Mouse (Mus musculus) cerebellum, postnatal 4 days (tissue): ENCODE results near the gene Ctrc.

Experiments
- DNase-seq, 2 experiments: peaks; one replicate each; pipeline ENCODE4 v3.0.0; 2022; ENCODE audit warnings: low spot score in 2 of 2, mixed read lengths in 1 of 2

Ctrc gene

GRCm38 (mm10) chr4:141845999-141846398, at the start of gene Ctrc:
Ctrc (minus strand) TSS chr4:141846359.
- DNase-seq, result no peak

- no peak for DNase-seq
Measured at GRCm38 (mm10) chr4:141895772-141896171, 49.6 kb upstream of the Ctrc start.

- DNase-seq, result no peak
Measured at GRCm38 (mm10) chr4:141893157-141893784, 47.1 kb upstream of the Ctrc start.

- DNase-seq, result no peak
Measured at GRCm38 (mm10) chr4:141886385-141886968, 40.3 kb upstream of the Ctrc start.

- DNase-seq, result no peak
Measured at GRCm38 (mm10) chr4:141885451-141885850, 39.3 kb upstream of the Ctrc start.

- DNase-seq, result no peak
Measured at GRCm38 (mm10) chr4:141882858-141883257, 36.7 kb upstream of the Ctrc start.

GRCm38 (mm10) chr4:141881950-141882349, 35.8 kb upstream of the Ctrc start:
- DNase-seq, result no peak

- DNase-seq, result no peak
Measured at GRCm38 (mm10) chr4:141881289-141881914, 35.2 kb upstream of the Ctrc start.

- no peak for DNase-seq
Measured at GRCm38 (mm10) chr4:141879875-141880274, 33.7 kb upstream of the Ctrc start.

- DNase-seq, result no peak
Measured at GRCm38 (mm10) chr4:141879074-141879473, 32.9 kb upstream of the Ctrc start.

GRCm38 (mm10) chr4:141878621-141879020, 32.5 kb upstream of the Ctrc start:
- no peak for DNase-seq

GRCm38 (mm10) chr4:141875481-141876108, 29.4 kb upstream of the Ctrc start:
- no peak for DNase-seq

- DNase-seq, result peak; percentile 38 to 72
Measured at GRCm38 (mm10) chr4:141874601-141875460, 28.7 kb upstream of the Ctrc start, which contains the start of gene Efhd2. Efhd2 (minus strand) TSS chr4:141874920.

GRCm38 (mm10) chr4:141874111-141874600, 28.0 kb upstream of the Ctrc start:
- no peak for DNase-seq

GRCm38 (mm10) chr4:141872977-141873376, 26.8 kb upstream of the Ctrc start:
- no peak for DNase-seq

GRCm38 (mm10) chr4:141871909-141872308, 25.8 kb upstream of the Ctrc start:
- DNase-seq, result peak in 1 of 2 experiments; percentile 25

GRCm38 (mm10) chr4:141871333-141871725, 25.2 kb upstream of the Ctrc start:
- no peak for DNase-seq

GRCm38 (mm10) chr4:141870666-141871332, 24.6 kb upstream of the Ctrc start:
- DNase-seq, result peak in 1 of 2 experiments; percentile 54

GRCm38 (mm10) chr4:141869436-141870215, 23.5 kb upstream of the Ctrc start:
- DNase-seq, result no peak

GRCm38 (mm10) chr4:141868051-141868450, 21.9 kb upstream of the Ctrc start:
- DNase-seq, result no peak
